Mouse (Mus musculus) spleen, adult 18-20 months (tissue): ENCODE data around the gene Rbms1.

Source experiments
- DNase-seq, 2 experiments: peaks; one replicate each; pipeline ENCODE4 v3.0.0; 2022; ENCODE audit warnings: mixed read lengths in 2 of 2

The Rbms1 gene

GRCm38 (mm10) chr2:60877543-60878386, 85.2 kb downstream of the Rbms1 start:
- DNase-seq, result no peak

DNA sequence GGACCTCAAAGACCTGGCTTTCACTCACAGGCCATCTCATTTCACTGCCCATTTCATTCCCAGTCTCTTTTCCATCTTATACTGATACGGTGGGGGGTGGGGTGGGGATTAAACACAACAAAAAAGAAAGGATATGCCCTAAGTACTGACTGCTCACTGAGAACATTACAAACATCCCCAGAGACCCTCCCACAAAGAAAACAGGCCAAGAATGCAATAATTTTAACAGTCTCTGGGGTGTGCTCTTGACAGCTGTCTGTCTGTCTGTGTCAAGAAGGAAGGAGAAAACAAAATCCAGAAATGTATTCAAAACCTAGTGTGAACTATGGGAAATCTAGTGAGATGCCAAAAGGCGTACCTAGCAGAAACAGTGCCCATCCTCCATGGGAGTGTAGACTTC, 86.1 kb downstream of the Rbms1 start:
- no peak for DNase-seq

DNA sequence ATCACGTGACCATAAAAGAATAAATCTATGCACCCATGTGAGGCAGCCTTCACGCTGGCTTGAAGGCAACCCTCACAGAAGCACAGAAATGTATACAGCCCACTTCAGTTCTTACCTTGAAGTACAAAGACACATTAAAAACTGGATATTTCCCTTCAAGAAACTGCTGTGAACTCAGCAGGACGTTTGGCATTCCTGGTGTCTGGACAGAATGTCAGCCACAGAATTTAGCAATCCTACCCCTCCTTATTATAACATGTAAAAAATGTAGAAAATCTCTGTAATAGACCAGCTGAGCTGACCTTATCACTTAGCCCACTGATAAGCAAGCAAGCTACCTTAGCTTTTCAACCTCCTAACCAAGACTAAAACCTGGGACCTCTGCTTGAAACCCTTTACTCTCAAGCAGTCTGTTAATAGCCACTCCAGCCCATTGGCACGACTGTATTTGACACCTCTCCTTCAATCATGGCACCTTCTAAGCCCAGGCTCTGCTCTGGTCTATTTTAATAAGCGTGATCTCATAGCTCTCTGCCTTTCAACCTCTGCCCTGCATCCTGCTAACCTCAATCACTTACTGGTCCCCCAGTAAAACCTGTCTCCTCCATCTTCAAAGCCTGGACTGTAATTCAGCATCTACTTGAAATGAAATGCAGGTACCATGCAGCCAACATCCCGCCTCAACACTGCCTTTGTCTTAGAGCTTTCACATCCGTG, 90.7 kb downstream of the Rbms1 start:
- DNase-seq, result no peak

- DNase-seq, result no peak
Observed at GRCm38 (mm10) chr2:60871001-60871400, 92.0 kb downstream of the Rbms1 start.

DNA sequence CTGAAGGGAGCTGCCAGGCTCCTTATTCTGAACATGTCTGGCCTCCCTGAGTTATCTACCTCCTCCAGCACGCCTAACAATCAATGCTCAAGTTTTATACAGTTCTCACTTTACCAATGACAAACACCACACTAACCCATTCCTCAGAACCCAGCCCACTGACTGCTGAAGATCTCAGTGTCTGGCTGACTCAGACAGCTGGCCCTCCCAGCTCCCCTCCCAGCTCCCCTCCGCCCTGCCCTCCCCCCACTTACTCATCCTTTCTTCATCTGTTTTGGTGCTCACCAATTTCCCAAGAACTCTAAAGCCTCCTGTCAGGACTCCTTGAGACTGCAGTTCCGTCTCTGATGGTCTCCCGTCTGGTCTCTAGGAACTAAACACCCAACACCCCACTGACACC, 92.5 kb downstream of the Rbms1 start:
- no peak for DNase-seq

- no peak for DNase-seq
Observed at GRCm38 (mm10) chr2:60869001-60869743, 93.8 kb downstream of the Rbms1 start.

DNA sequence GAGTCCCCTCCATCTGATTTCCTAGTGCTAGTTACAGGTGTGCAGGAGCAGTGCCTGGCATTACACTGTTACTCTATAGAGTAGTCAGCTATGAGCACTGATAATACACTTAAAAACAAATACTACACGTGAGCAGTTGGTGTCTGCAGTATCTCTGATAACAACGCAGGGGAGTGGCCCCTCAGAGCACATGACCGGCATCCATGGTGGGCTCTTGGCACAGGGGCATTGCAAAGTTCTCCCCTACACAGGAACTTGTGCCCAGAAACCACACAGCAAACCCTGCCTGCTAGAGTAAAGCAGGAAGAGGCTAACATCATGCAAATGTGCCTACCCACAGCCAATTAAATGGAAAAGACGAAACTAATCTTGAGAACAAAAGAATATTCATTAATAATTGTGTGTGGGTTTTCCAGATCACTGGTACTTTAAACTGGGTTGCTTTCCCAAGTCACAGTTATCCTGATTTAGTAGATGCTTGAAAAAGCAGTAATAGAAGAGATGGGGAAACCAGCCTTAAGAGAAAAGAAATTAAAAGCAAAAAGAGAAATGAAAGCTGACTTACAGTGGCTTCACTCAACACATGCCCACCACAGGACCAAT, 94.8 kb downstream of the Rbms1 start:
- DNase-seq, result peak in 1 of 2 experiments; percentile 33

DNA sequence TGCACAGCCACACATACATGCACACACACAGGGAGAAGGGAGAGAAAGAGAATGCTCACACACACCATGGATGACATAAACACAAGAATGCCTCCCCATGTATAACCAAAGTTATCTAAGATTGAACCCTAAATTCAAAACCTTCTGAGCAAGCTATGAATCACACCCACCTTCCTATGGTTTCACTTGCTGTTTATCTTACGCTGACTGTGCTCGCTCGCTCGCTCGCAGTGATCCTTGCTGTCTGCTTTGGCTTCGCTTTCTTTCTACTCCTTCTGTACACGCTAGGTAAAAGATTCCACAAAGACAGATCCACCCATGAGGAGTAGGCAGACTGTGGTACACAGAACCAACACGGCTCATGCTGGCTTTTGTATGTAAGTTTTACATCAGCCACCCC, 95.7 kb downstream of the Rbms1 start:
- DNase-seq, result no peak

- DNase-seq, result no peak
Observed at GRCm38 (mm10) chr2:60865869-60866268, 97.1 kb downstream of the Rbms1 start.

DNA sequence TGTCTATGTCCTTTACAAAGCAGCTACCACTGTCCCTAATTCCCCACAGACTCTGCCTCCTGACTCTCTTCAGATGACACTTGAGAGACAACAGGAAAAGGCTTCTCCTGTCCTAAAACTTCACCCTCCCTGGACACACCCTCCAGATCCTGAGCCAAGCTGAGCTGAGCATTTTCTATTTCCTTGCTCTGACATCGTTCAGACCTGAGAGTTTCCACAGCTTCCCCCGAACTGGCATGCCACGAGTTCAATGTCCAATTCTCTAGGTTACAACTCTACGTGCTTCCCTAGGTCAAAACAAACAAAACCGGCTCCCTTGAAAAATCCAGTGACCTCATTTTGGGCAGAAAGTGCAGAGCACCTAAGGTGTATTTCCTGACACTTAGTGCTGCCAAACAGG, 98.0 kb downstream of the Rbms1 start:
- DNase-seq, result no peak

DNA sequence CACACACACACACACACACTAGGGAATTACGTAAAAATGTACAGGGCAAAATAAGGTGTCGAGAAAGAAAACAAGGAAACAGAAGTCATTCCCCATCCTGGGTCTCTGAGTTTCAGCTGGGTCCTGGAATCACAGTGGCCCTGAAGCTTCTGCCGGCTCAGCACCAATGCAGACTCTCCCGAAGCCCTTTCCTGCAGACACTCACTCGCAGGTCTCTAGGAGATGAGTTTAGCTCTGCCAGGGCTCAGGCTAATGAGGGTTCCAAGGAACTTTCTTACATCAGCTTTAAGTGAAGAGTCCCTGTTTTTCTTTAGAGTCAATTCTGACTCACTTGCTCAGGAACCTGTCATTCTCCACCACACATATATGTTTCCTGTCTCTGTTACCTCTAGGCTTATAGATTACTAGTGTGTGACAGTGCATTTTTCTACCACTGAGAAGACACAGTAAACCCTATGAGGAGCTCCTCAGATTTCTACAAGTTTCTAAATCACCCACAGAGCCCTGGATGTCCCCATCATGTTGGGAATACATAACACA, 98.7 kb downstream of the Rbms1 start:
- no peak for DNase-seq

DNA sequence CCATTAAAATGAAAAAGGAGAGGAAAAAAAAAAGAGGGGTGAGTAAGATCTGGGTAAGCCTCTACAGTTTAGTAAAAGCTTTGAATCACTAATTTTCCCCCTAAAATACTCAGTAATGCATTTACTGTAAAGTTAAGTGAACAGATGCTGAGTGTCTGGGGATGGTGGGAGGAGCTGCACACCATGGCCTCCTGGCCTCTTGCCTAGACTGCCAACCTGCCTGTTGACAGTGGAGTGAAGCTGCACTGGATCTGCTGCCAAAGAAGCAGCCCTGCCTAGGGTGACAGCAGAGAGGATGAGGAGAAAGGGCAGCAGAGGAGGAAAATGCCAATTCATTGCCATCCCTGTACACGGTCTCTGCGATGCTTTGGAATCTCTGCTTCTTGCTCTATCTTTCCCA, 99.2 kb downstream of the Rbms1 start:
- DNase-seq, result no peak

DNA sequence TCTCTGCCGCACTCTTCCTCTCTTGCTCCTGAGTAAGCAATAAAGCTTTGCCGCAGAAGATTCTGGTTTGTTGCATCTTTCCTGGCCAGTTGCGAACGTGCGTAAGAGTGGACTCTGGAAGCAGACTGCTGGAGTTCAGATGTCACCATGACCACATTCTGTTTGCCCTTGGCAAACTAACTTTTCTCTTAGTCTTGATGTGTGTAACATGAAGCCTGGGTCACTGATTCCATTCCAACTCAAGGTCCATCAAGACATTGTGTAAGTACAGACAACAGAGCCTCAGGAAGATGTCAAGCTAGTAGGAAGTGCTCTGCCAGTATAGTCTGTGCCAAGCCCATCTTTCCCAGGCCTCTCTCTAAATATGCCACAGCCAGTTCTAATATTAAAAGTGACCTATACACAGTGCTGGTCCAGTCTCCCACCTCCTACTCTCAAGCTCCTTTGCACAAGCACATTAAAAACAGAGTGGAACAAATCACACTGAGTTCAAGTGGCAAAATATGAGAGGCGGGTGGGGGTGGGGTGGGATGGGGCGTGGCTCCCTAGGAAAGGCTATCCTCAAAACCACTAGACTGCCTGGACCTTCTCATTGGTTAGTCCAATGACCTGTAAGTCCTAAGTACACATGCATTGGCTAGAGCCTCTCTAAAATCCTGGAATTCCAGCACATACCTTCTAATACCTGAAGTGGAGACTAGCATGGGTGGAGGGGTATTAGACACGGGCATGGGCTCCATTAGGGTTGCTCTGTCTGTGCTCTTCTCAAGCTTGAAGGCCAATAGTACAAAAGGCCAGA, 99.9 kb downstream of the Rbms1 start:
- DNase-seq, result no peak

DNA sequence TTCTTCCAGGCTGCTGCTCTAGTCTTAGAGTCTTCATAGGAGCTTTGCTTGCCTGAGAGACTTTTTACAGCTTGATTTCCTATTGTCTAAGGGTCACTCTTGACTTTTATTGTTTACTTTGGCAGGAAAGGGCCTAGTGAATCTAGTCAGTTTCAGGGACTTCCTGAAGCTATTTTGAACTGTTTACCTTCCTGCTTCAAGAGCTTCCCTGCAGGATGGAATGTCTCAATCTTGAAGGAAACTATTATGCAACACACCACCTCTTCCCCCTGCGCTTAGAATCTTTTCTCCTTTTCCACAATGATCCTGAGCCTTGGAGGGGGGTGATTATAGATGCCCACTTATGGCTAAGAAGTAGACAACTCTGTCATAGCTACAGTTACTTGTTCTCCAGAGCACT, 104.9 kb downstream of the Rbms1 start:
- DNase-seq, result no peak

- DNase-seq, result no peak
Observed at GRCm38 (mm10) chr2:60856097-60856496, 106.9 kb downstream of the Rbms1 start.

DNA sequence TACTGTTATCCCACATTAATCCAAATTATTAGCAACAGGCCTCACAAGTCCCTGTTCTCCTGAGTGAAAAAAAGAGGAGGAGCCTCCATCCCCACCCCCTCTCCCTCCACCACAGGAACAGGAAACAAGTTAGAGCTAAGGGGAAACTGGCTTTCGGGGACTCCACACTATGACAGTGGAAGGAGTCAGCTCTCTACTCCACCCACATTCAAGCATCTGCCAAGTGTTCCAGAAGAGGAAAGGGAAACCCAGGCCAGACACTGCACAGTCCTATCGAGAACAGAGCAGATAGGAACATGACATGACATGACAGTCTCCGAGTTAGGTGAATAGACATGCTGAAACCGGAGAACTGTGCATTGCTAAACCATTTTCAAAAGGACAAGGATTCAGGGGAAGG, 108.0 kb downstream of the Rbms1 start:
- DNase-seq, result no peak

DNA sequence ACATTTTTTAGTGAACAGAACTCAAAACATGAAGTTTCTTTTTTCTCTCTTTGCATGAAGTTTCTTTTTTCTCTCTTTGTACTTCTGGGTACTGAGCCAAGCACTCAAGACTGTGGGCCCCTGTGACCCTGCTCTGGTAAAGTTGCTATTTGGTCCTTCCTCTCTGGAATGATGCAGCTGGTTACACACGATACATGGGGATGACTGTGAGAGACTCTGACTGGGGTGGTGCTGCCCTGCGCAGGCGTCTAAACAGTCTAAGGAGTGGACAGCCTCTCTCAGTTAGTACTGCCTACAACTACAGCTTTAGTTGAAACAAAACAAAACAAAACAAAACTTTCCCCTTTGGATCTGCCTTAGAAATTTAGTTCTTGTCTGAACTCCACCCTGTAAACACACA, 111.1 kb downstream of the Rbms1 start:
- no peak for DNase-seq

GRCm38 (mm10) chr2:60851057-60851718, 111.8 kb downstream of the Rbms1 start:
- no peak for DNase-seq

DNA sequence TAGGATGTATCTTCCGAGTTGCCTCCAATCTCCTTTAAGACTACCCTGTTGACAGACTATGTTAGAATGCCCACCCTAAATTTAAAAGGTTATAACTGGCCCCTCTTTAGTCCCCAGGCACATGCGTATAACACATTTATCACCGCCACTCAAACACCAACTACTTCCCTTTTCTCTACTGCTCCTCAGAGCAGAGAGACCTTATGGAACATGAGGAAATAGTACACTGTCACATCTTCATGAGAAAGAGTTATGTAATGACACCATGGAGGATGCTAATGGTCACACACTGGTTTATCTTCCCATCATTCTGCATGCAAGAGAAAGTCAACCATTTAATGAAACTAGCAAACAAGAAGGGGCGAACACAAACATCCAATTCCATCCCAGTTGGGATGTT, 114.5 kb downstream of the Rbms1 start:
- no peak for DNase-seq

DNA sequence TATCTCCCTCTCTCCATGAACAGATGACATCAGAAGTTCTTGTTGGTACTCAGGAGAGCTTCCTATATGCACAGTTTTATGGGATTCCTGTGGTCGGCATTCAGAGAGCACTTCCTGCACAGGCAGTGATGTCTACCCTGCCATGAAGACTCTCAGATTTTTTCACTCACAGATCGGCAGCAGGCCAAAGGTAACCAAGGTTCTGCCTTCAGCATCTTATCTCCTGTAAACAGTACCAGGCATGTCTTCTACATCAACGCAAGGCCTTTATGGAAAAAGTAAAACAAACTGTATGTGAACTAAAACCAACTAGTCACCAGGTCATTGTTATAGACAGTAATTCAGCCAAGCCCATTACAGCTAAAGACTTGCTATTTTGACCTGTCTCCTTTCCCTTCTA, 115.0 kb downstream of the Rbms1 start:
- no peak for DNase-seq

DNA sequence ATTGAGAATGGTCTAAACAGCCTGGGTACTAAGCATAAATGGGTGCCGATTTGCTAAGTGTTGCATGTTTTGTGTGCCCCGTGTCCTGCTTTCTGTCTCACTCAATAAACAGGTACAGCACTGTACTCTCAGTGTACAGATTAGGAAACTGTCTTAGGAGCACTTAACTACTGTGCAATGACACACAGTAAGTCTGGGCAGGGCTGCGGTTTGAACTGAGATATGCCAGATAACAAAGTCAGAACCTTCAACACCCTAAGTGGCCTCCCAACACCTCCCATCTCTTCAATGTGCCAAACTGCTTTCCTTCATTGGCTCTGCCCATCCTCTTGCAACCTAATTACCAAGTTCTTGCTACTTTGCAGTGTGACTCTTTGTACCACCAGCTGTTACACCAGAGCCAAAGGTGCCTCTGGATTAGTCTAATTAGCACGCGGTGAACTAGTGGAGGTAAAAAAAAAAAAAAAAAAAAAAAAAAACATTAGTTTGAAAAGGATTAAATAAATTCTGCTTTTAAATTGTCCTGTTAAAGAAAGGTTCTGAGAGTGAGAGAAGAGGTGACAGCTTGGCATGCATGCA, 117.6 kb downstream of the Rbms1 start:
- DNase-seq, result no peak
